Mouse (Mus musculus): ENCODE measurements at regions not wholly inside any gene's neighbourhood (a gene's known extent, or its start where the extent isn't known, plus 50 kb on each side); places are given as distances from the start of the nearest gene placed in this dataset.

DNA sequence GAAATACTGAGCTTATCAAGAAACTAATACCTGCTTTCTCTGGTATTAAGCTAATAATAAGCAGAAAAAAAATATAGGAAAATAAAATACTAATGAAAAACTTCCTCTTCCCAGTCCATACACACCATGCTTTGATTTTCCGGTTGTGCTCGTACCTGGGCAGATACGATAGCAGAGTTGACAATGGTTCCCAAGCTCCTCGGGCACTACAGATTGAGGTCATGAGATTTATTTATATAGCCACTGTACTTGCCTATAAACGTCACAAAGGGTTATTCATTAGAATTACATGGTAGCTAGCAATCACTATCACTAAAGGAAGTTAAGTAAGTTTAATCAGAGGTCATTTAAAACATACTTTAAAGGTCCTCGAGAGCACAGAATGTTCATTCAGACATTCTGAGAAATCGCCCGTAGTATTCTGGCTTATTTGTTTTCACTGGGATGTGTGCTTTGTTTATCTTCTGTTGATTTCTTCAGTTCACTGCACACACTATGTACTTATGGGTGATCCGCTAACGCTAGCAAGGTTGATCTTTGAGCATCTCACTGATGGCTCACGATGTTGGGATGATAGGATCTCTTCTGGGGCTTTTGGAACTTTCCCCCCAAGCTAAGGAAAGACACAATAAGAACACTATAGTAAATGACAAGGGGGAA is 111.4 kb upstream of the Fam3c start:
- TF ChIP-seq EP300 (IDR thresholded peaks at IDR 0.05; ENCODE audit: low read depth), result no peak
- TF ChIP-seq CTCF (IDR thresholded peaks at IDR 0.05; ENCODE audit: low read depth), result no peak
